Mouse (Mus musculus): ENCODE data around the gene Ext2. TPM values are rescaled to one million over a fixed set of nuclear protein-coding genes. Genes with fewer than 3 reads are reported as not detected.

The Ext2 gene
- 35.0 TPM for polyA plus RNA-seq (2014; fragmentation: Illumina TruSeq; extraction: RNeasy Lipid Tissue Mini Kit (QIAGEN cat#74804); ENCODE audit: low read depth, low replicate concordance)

DNA sequence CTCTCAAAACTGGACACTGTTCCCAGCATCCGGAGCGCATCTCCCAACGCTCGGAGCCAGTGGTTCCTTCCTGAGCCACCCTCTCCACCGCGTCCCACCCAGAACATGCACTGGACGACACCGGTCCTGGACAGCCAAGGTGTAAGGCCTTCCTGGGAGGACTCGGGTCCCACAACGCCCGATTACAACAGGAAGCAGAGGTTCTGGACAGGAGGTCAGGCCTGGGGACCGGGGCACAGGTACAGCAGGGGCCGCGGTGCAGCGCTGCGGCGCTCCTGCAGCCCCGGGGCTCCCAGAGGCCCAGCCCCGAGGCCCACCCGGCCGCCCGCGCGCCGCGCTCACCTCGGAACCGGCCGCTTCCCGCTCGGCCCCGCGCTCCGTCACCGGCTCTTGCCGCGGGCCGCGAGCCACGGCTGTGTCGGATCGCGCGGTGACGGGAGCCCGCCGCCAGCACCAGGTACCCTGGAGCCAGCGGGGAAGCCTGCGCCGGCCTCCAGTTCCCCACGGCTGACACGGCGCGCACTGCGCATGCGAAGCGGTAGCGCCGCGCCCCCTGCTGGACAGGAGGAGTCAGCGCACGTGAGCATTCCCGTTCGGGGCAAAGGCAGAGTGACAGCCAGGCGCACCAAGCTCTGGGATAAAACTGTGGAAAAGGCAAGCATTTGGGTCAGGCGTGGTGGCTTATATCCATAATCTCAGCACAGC, at the start of gene Ext2:
Ext2 (minus strand) TSS at position 524 of the 705 bp plus-strand sequence.

DNA sequence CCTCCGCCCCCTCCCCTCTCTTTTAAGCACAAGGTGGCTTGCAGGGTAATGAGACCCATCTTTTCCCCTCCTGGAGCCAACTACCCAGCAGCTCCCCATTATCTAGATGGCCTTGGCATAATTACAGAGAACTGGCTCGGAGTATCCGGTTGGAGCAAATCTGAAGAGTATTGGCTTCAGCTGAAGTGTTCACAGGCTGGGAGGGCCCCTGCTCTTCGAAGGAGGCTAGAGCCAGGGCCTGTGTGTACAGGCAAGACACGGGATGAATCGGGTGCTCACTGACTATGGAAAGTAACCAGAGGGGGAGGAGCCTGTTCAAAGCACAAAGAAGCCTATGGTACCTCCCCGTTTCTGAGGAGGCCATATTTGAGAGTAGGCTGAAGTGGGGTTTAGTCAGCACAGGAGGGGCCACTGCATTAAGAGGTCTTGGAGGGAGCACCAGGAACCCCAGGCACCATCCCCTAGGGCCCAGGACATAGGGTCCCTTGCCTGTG, 46.8 kb upstream of the Ext2 start, which contains the start of gene Accsl:
Accsl (minus strand) TSS at position 51 of the 494 bp plus-strand sequence.

DNA sequence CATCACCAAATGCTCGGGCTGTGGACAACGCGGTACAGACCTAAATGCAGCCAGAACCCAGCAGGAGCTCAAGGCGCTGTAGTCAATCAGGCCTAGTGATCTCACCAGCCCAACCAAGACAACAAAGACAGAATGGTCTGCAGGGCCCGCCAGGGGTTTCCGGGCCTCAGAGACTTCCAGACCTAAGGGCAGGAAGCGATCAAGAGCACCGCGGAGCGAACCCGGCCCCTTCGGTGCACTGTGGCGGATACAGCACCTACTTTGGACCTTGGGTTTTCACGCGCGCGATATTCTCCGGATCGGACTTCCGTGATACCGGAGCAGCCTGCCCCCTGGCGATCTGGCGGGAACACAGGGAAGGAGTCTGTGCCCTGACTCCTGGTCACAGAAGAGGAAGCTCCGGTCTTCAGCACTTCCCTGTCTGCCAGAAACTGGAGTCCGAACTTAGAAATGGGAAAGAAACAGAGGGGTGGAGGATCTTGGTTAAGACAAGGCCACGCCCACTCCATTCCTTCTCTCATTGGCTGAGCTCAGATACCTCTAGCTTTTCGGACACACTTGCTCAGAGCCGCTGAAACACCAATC, 27.2 kb upstream of the Ext2 start, which contains the start of gene Accs:
Accs (minus strand) TSS at position 439 of the 585 bp plus-strand sequence.

Other genes with a start within 250 kb of the Ext2 start
- 0.35 TPM for gene Alx4, start 180.2 kb downstream of the Ext2 start, polyA plus RNA-seq (2014; fragmentation: Illumina TruSeq; extraction: RNeasy Lipid Tissue Mini Kit (QIAGEN cat#74804); ENCODE audit: low read depth, low replicate concordance)
- 3.6 TPM for gene Accs, start 27.4 kb upstream of the Ext2 start, polyA plus RNA-seq (2014; fragmentation: Illumina TruSeq; extraction: RNeasy Lipid Tissue Mini Kit (QIAGEN cat#74804); ENCODE audit: low read depth, low replicate concordance)
- gene Accsl, start 46.6 kb upstream of the Ext2 start, polyA plus RNA-seq (2014; fragmentation: Illumina TruSeq; extraction: RNeasy Lipid Tissue Mini Kit (QIAGEN cat#74804); ENCODE audit: low read depth, low replicate concordance): not detected
- 0.52 TPM for gene Gm13889, start 134.6 kb upstream of the Ext2 start, polyA plus RNA-seq (2014; fragmentation: Illumina TruSeq; extraction: RNeasy Lipid Tissue Mini Kit (QIAGEN cat#74804); ENCODE audit: low read depth, low replicate concordance)
- not detected for gene Gm27027, start 173.8 kb upstream of the Ext2 start, polyA plus RNA-seq (2014; fragmentation: Illumina TruSeq; extraction: RNeasy Lipid Tissue Mini Kit (QIAGEN cat#74804); ENCODE audit: low read depth, low replicate concordance)
- gene Alkbh3, start 188.2 kb upstream of the Ext2 start, polyA plus RNA-seq (2014; fragmentation: Illumina TruSeq; extraction: RNeasy Lipid Tissue Mini Kit (QIAGEN cat#74804); ENCODE audit: low read depth, low replicate concordance): 17.0 TPM

Data from adrenal gland, adult 10 weeks (tissue).